Mouse (Mus musculus) limb, embryonic 13.5 days (tissue): ENCODE results near the gene Nobox. TPM values are rescaled to one million over a fixed set of nuclear protein-coding genes. Genes with fewer than 3 reads are reported as not detected.

ENCODE experiments used
- ATAC-seq: fragments of 200-750 bp; cut with Nextera tagmentation; 2 replicates; pipeline ENCODE4 v1.8.0; 2017; ENCODE audit warnings: low read depth, moderate number of reproducible peaks, moderate TSS enrichment; ENCODE audit not compliant: low FRiP score
- H3K27ac ChIP-seq: fragments of 300-500 bp; sonication (generic); 2 replicates; pipeline ENCODE4 v1.5.1; 2015; ENCODE audit warnings: inconsistent platforms, mild to moderate bottlenecking, moderate library complexity
- H3K27me3 ChIP-seq: fragments of 300-500 bp; sonication (generic); 2 replicates; pipeline ENCODE4 v1.6.1; 2015; ENCODE audit warnings: mild to moderate bottlenecking, inconsistent platforms
- H3K36me3 ChIP-seq: fragments of 300-500 bp; sonication (generic); 2 replicates; pipeline ENCODE4 v1.6.1; 2015; ENCODE audit warnings: inconsistent platforms, mild to moderate bottlenecking, moderate library complexity
- H3K4me1 ChIP-seq: fragments of 300-500 bp; sonication (generic); 2 replicates; pipeline ENCODE4 v1.6.1; 2015; ENCODE audit warnings: inconsistent platforms
- H3K4me2 ChIP-seq: fragments of 300-500 bp; sonication (generic); replicated peaks from 2 replicates; pipeline ENCODE4 v1.6.1; 2015; ENCODE audit warnings: inconsistent platforms, mild to moderate bottlenecking, moderate library complexity
- H3K4me3 ChIP-seq: fragments of 300-500 bp; sonication (generic); 2 replicates; pipeline ENCODE4 v1.5.1; 2015; ENCODE audit warnings: moderate library complexity, mild to moderate bottlenecking, inconsistent platforms
- H3K9ac ChIP-seq: fragments of 300-500 bp; sonication (generic); 2 replicates; pipeline ENCODE4 v1.6.1; 2015; ENCODE audit warnings: mild to moderate bottlenecking, inconsistent platforms
- H3K9me3 ChIP-seq: fragments of 300-500 bp; sonication (generic); 2 replicates; pipeline ENCODE4 v1.6.1; 2016; ENCODE audit warnings: inconsistent platforms
- WGBS: fragments of 180-500 bp; shearing (Covaris S2); methylation state at CpG from one replicate; pipeline ENCODE4 v1.1.7; 2015; 5-methylcytosine and 5-hydroxymethylcytosine counted together
- polyA plus RNA-seq: library from polyadenylated mRNA; unstranded; fragments of >200 nt; fragmentation: Nextera tagmentation; extraction: Ambion mirVana; gene quantifications from 2 replicates; pipeline ENCODE4 v1.2.1, GENCODE M21; 2015

Nobox gene
- polyA plus RNA-seq, 1 experiment from 2014 or later, result not detected

DNA sequence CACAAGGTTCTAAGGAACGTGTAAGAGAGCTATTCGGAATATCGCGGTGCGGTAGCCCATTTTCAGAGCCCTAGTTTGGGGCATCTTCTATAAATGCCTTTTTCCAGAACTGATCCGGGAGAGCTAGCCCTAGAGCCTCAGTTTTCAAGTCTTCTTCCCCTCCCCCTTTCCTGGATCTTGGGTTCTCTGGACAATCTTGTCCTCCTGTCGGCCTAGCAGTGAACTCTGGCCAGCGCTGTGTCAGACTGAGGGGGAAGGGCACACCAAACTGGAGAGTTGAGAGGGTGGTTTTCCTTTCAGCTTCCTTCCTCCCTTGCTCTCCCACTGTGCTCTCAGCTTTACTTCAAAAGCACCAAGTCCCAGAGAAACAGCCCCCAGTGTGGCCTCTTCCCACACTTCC is 43.0 kb downstream of the Nobox start:
- Histone ChIP-seq H3K27me3 (no peaks in the 10 kb centered on the region), H3K4me3 (peak overlapping the region; percentile 68), H3K9ac (peak overlapping the region; percentile 81), H3K4me1 (0 out of 2 replicates have a peak, but pooled peaks cover 10% of the 10 kb centered on the region), H3K36me3 (no peaks in the 10 kb centered on the region), H3K4me2 (peak overlapping the region; percentile 86), H3K27ac (no peak overlapping the region), H3K9me3 (no peaks in the 10 kb centered on the region)
- peak; percentile 66; the same call in 1 of the 2 replicates for ATAC-seq
- 3% methylated on average over 8 of the region's 8 CpGs for WGBS

DNA sequence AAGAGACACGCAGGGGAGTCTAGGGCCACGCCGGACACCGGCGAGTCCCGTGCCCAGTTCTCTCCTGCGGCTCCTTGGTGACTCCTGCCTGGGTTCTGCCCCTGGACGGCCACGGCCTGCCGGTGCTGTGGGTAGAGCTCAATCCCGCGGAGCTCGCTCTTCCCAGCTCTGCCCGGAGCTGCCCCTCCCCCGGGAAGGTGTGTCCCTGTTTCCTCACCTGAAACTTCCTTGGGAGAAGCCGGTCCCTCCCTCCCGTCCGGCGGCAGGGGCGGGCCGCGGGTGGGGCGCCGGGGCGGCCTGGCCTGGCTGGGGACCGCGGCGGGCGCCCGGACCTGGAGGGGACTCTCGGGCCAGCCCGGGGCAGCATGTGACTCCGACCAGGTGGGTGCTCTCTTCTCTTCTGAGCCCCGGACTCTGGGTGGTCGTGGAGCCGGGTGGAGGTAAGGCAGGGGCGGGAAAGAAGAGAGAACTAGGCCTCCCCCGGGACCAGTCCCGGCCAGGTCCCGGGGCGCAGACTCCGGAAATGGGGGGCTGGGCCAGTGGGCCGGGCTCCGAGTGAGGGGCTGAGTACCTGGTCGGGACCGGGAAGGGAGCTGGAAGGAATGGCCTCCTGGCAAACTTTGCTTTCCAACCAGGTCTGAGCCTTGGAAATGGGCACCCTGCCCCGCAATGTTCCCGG is 43.9 kb downstream of the Nobox start, which contains the start of gene Arhgef5:
Gene Arhgef5, plus strand, starts transcription at position 220 of the 679 bp plus-strand sequence.
- H3K9me3 ChIP-seq, result no peaks in the 10 kb centered on the region
- H3K27me3 ChIP-seq, result no peaks in the 10 kb centered on the region
- peak within 1 kb of the TSS; percentile 68 for H3K4me3 ChIP-seq
- peak within 1 kb of the TSS; percentile 86 for H3K4me2 ChIP-seq
- H3K36me3 ChIP-seq, result no peaks in the 10 kb centered on the region
- H3K9ac ChIP-seq, result peak within 1 kb of the TSS; percentile 81
- WGBS, result under 1% methylated on average over 46 of the region's 48 CpGs
- ATAC-seq, result peak; percentile 88
- no peak within 1 kb of the TSS for H3K27ac ChIP-seq
- 0 out of 2 replicates have a peak, but pooled peaks cover 10% of the 10 kb centered on the region for H3K4me1 ChIP-seq

GRCm38 (mm10) chr6:43260756-43261155 is 48.6 kb downstream of the Nobox start:
- no peaks in the 10 kb centered on the region for H3K36me3 ChIP-seq
- 74% methylated on average over 2 of the region's 2 CpGs for WGBS
- H3K9ac ChIP-seq, result no peak overlapping the region
- no peak for ATAC-seq
- no peaks in the 10 kb centered on the region for H3K27me3 ChIP-seq
- H3K4me3 ChIP-seq, result no peak overlapping the region
- no peaks in the 10 kb centered on the region for H3K9me3 ChIP-seq
- no peak overlapping the region for H3K27ac ChIP-seq
- H3K4me2 ChIP-seq, result no peak overlapping the region
- no peaks in the 10 kb centered on the region for H3K4me1 ChIP-seq

GRCm38 (mm10) chr6:43254193-43254926 is 55.0 kb downstream of the Nobox start:
- 70% methylated on average over 7 of the region's 7 CpGs for WGBS
- Histone ChIP-seq H3K4me2 (no peak overlapping the region), H3K9me3 (no peaks in the 10 kb centered on the region), H3K36me3 (no peaks in the 10 kb centered on the region), H3K4me1 (no peaks in the 10 kb centered on the region), H3K27me3 (no peaks in the 10 kb centered on the region), H3K4me3 (no peak overlapping the region), H3K9ac (no peak overlapping the region), H3K27ac (no peak overlapping the region)
- no peak for ATAC-seq

Other genes with a start within 250 kb of the Nobox start
- not detected in 2 replicates for gene Olfr441, start 203.2 kb downstream of the Nobox start, polyA plus RNA-seq
- not detected in 2 replicates for gene Olfr237-ps1, start 163.0 kb downstream of the Nobox start, polyA plus RNA-seq
- not detected in 2 replicates for gene Olfr437, start 146.3 kb downstream of the Nobox start, polyA plus RNA-seq
- gene Olfr13, start 137.4 kb downstream of the Nobox start, polyA plus RNA-seq, result not detected in 2 replicates
- not detected in 2 replicates for gene Olfr435, start 112.4 kb downstream of the Nobox start, polyA plus RNA-seq
- gene Olfr434, start 96.5 kb downstream of the Nobox start, polyA plus RNA-seq, result not detected in 2 replicates
- gene Olfr47, start 78.0 kb downstream of the Nobox start, polyA plus RNA-seq, result not detected in 2 replicates
- gene Arhgef5, start 44.0 kb downstream of the Nobox start, polyA plus RNA-seq, result 8.5 and 11.3 TPM in 2 replicates